Mouse (Mus musculus) layer of hippocampus, postnatal 36 days (tissue): ENCODE results near the gene Il31ra. TPM values are rescaled to one million over a fixed set of nuclear protein-coding genes. Genes with fewer than 3 reads are reported as not detected.
"Not testable (repeated sequence)": the region's sequence is repeated elsewhere in the genome, so short reads cannot be mapped to it uniquely, and the experiment has no call there.

Experiments
- DNase-seq, 2 experiments: peaks; one replicate each; pipeline ENCODE4 v3.0.0; 2022
- total RNA-seq, 2 experiments: library from RNA; stranded (reverse); gene quantifications; 2 replicates each; pipeline ENCODE4 v1.2.3; 2021

The Il31ra gene
- total RNA-seq: under 1 TPM in 1 of 2 experiments, not detected in 1; 0.18 TPM

GRCm38 (mm10) chr13:112594260-112594659 is at the start of gene Il31ra:
TSS of gene Il31ra (minus strand) at chr13:112594360.
- not testable (repeated sequence) for DNase-seq

- no peak for DNase-seq
Measured at GRCm38 (mm10) chr13:112642897-112643296, 48.7 kb upstream of the Il31ra start.

GRCm38 (mm10) chr13:112639111-112639510 is 45.0 kb upstream of the Il31ra start:
- DNase-seq: no peak

- DNase-seq: no peak
Measured at GRCm38 (mm10) chr13:112636498-112636897, 42.3 kb upstream of the Il31ra start.

GRCm38 (mm10) chr13:112635174-112635837 is 41.1 kb upstream of the Il31ra start:
- no peak for DNase-seq

GRCm38 (mm10) chr13:112625566-112625965 is 31.4 kb upstream of the Il31ra start:
- DNase-seq: no peak

GRCm38 (mm10) chr13:112624622-112625021 is 30.5 kb upstream of the Il31ra start:
- no peak for DNase-seq

GRCm38 (mm10) chr13:112623656-112624055 is 29.5 kb upstream of the Il31ra start:
- no peak for DNase-seq

- DNase-seq: no peak
Measured at GRCm38 (mm10) chr13:112621592-112621991, 27.4 kb upstream of the Il31ra start.

GRCm38 (mm10) chr13:112608606-112609005 is 14.4 kb upstream of the Il31ra start:
- DNase-seq: no peak

- no peak for DNase-seq
Measured at GRCm38 (mm10) chr13:112604411-112604810, 10.3 kb upstream of the Il31ra start.

GRCm38 (mm10) chr13:112603839-112604238 is 9.7 kb upstream of the Il31ra start:
- DNase-seq: no peak

GRCm38 (mm10) chr13:112602607-112603006 is 8.4 kb upstream of the Il31ra start:
- no peak for DNase-seq

GRCm38 (mm10) chr13:112590254-112590653 is 3.9 kb downstream of the Il31ra start:
- DNase-seq: no peak

- no peak for DNase-seq
Measured at GRCm38 (mm10) chr13:112589625-112590024, 4.5 kb downstream of the Il31ra start.

GRCm38 (mm10) chr13:112584556-112585237 is 9.5 kb downstream of the Il31ra start:
- no peak for DNase-seq

GRCm38 (mm10) chr13:112582291-112582690 is 11.9 kb downstream of the Il31ra start:
- no peak for DNase-seq

GRCm38 (mm10) chr13:112581796-112582195 is 12.4 kb downstream of the Il31ra start:
- no peak for DNase-seq

- DNase-seq: no peak
Measured at GRCm38 (mm10) chr13:112580590-112581320, 13.4 kb downstream of the Il31ra start.

- DNase-seq: peak; percentile 100
Measured at GRCm38 (mm10) chr13:112578041-112578440, 16.1 kb downstream of the Il31ra start.

- DNase-seq: no peak
Measured at GRCm38 (mm10) chr13:112573800-112574199, 20.4 kb downstream of the Il31ra start.

GRCm38 (mm10) chr13:112570768-112571167 is 23.4 kb downstream of the Il31ra start:
- DNase-seq: no peak

- no peak for DNase-seq
Measured at GRCm38 (mm10) chr13:112569606-112570005, 24.6 kb downstream of the Il31ra start.
